Mouse (Mus musculus): ENCODE data around the gene Npm1. TPM values are rescaled to one million over a fixed set of nuclear protein-coding genes. Genes with fewer than 3 reads are reported as not detected.

Npm1 gene
- total RNA-seq, 1 experiment: 2,502 TPM

- no peaks in the 10 kb centered on the region for H3K9me3 ChIP-seq (ENCODE audit: control insufficient read depth, insufficient read depth, low read depth, low read length)
- no peak for DNase-seq (ENCODE audit: low read depth, low spot score)
- H3K9ac ChIP-seq (ENCODE audit: insufficient read depth, low read depth, low read length, poor library complexity, severe bottlenecking): no peak overlapping the region
- no peaks in the 10 kb centered on the region for H3K36me3 ChIP-seq (ENCODE audit: control insufficient read depth, insufficient read depth, low read length, poor library complexity, severe bottlenecking)
- peaks cover 1 to 2% of the 10 kb centered on the region in 2 experiments; a peak in 2 of 4 replicates for H3K4me1 ChIP-seq (ENCODE audit: control insufficient read depth in 2 of 2, insufficient read depth in 2 of 2, low read length in 2 of 2, poor library complexity in 1 of 2)
- no peak overlapping the region for H3K27ac ChIP-seq (ENCODE audit: insufficient read depth, low read depth, low read length, poor library complexity, severe bottlenecking)
- in situ Hi-C loops (cut with MboI; ENCODE audit: low sequenced_read_pairs in 2 of 2, unreplicated experiment in 2 of 2): loop anchor here in 1 of 2 experiments (25.0 kb wide), 2 partner anchors 417 to 517 kb away; no protein-coding TSS in a partner anchor
- TF ChIP-seq HCFC1 (IDR thresholded peaks at IDR 0.05; ENCODE audit: borderline replicate concordance, insufficient read depth, low read length): no peak
- H3K4me3 ChIP-seq (ENCODE audit: insufficient read depth in 1 of 2, low read depth in 1 of 2, low read length in 2 of 2, poor library complexity in 1 of 2, severe bottlenecking in 1 of 2): no peak overlapping the region
Measured at GRCm38 (mm10) chr11:33195061-33195460, 32.1 kb upstream of the Npm1 start.

GRCm38 (mm10) chr11:33193695-33194094 is 30.7 kb upstream of the Npm1 start:
- no peak for DNase-seq (ENCODE audit: low read depth, low spot score)
- Histone ChIP-seq H3K9me3 (ENCODE audit: control insufficient read depth, insufficient read depth, low read depth, low read length) (no peaks in the 10 kb centered on the region), H3K9ac (ENCODE audit: insufficient read depth, low read depth, low read length, poor library complexity, severe bottlenecking) (no peak overlapping the region), H3K36me3 (ENCODE audit: control insufficient read depth, insufficient read depth, low read length, poor library complexity, severe bottlenecking) (no peaks in the 10 kb centered on the region), H3K4me1 (ENCODE audit: control insufficient read depth in 2 of 2, insufficient read depth in 2 of 2, low read length in 2 of 2, poor library complexity in 1 of 2) (peaks cover 0 to 2% of the 10 kb centered on the region in 2 experiments; a peak in 1 of 4 replicates), H3K4me3 (ENCODE audit: insufficient read depth in 1 of 2, low read depth in 1 of 2, low read length in 2 of 2, poor library complexity in 1 of 2, severe bottlenecking in 1 of 2) (0 out of 4 replicates have a peak overlapping the region, but pooled peaks of 1 of the 2 experiments have one; percentile 14), H3K27ac (ENCODE audit: insufficient read depth, low read depth, low read length, poor library complexity, severe bottlenecking) (no peak overlapping the region)
- in situ Hi-C loops (cut with MboI; ENCODE audit: low sequenced_read_pairs in 2 of 2, unreplicated experiment in 2 of 2): loop anchor here in 1 of 2 experiments (25.0 kb wide), 2 partner anchors 419 to 519 kb away; no protein-coding TSS in a partner anchor
- TF ChIP-seq ZC3H11A (IDR thresholded peaks at IDR 0.05; ENCODE audit: borderline replicate concordance, low read depth, low read length) (no peak), HCFC1 (IDR thresholded peaks at IDR 0.05; ENCODE audit: borderline replicate concordance, insufficient read depth, low read length) (no peak), CHD2 (IDR thresholded peaks at IDR 0.05; ENCODE audit: low read depth, low read length) (no peak), ZNF384 (IDR thresholded peaks at IDR 0.05; ENCODE audit: low read depth, low read length) (no peak)

- Histone ChIP-seq H3K4me3 (ENCODE audit: insufficient read depth in 1 of 2, low read depth in 1 of 2, low read length in 2 of 2, poor library complexity in 1 of 2, severe bottlenecking in 1 of 2) (no peak overlapping the region), H3K9ac (ENCODE audit: insufficient read depth, low read depth, low read length, poor library complexity, severe bottlenecking) (no peak overlapping the region), H3K4me1 (ENCODE audit: control insufficient read depth in 2 of 2, insufficient read depth in 2 of 2, low read length in 2 of 2, poor library complexity in 1 of 2) (peaks cover 0 to 7% of the 10 kb centered on the region in 2 experiments; a peak in 1 of 4 replicates), H3K9me3 (ENCODE audit: control insufficient read depth, insufficient read depth, low read depth, low read length) (no peaks in the 10 kb centered on the region), H3K27ac (ENCODE audit: insufficient read depth, low read depth, low read length, poor library complexity, severe bottlenecking) (no peak overlapping the region), H3K36me3 (ENCODE audit: control insufficient read depth, insufficient read depth, low read length, poor library complexity, severe bottlenecking) (no peaks in the 10 kb centered on the region)
- DNase-seq (ENCODE audit: low read depth, low spot score): no peak
- in situ Hi-C loops (cut with MboI; ENCODE audit: low sequenced_read_pairs in 2 of 2, unreplicated experiment in 2 of 2): loop anchor here in 1 of 2 experiments (25.0 kb wide), 2 partner anchors 430 to 530 kb away; no protein-coding TSS in a partner anchor
- TF ChIP-seq CHD2 (IDR thresholded peaks at IDR 0.05; ENCODE audit: low read depth, low read length) (no peak), ZNF384 (IDR thresholded peaks at IDR 0.05; ENCODE audit: low read depth, low read length) (no peak), MAFK (IDR thresholded peaks at IDR 0.05; ENCODE audit: insufficient read depth, low read depth, low read length) (no peak), ZC3H11A (IDR thresholded peaks at IDR 0.05; ENCODE audit: borderline replicate concordance, low read depth, low read length) (no peak), HCFC1 (IDR thresholded peaks at IDR 0.05; ENCODE audit: borderline replicate concordance, insufficient read depth, low read length) (no peak)
Measured at GRCm38 (mm10) chr11:33181804-33182203, 18.8 kb upstream of the Npm1 start.

- Histone ChIP-seq H3K27ac (ENCODE audit: insufficient read depth, low read depth, low read length, poor library complexity, severe bottlenecking) (no peak overlapping the region), H3K4me3 (ENCODE audit: insufficient read depth in 1 of 2, low read depth in 1 of 2, low read length in 2 of 2, poor library complexity in 1 of 2, severe bottlenecking in 1 of 2) (peak overlapping the region; percentile 41 to 62), H3K36me3 (ENCODE audit: control insufficient read depth, insufficient read depth, low read length, poor library complexity, severe bottlenecking) (no peaks in the 10 kb centered on the region), H3K9me3 (ENCODE audit: control insufficient read depth, insufficient read depth, low read depth, low read length) (no peaks in the 10 kb centered on the region), H3K9ac (ENCODE audit: insufficient read depth, low read depth, low read length, poor library complexity, severe bottlenecking) (peak overlapping the region; percentile 54), H3K4me1 (ENCODE audit: control insufficient read depth in 2 of 2, insufficient read depth in 2 of 2, low read length in 2 of 2, poor library complexity in 1 of 2) (peaks cover 0 to 7% of the 10 kb centered on the region in 2 experiments; a peak in 1 of 4 replicates)
- DNase-seq (ENCODE audit: low read depth, low spot score): no peak
- TF ChIP-seq ZNF384 (IDR thresholded peaks at IDR 0.05; ENCODE audit: low read depth, low read length) (no peak), MAFK (IDR thresholded peaks at IDR 0.05; ENCODE audit: insufficient read depth, low read depth, low read length) (no peak), HCFC1 (IDR thresholded peaks at IDR 0.05; ENCODE audit: borderline replicate concordance, insufficient read depth, low read length) (no peak), ZC3H11A (IDR thresholded peaks at IDR 0.05; ENCODE audit: borderline replicate concordance, low read depth, low read length) (no peak), CHD2 (IDR thresholded peaks at IDR 0.05; ENCODE audit: low read depth, low read length) (no peak)
- in situ Hi-C loops (cut with MboI; ENCODE audit: low sequenced_read_pairs in 2 of 2, unreplicated experiment in 2 of 2): loop anchor here in 1 of 2 experiments (25.0 kb wide), 2 partner anchors 432 to 532 kb away; no protein-coding TSS in a partner anchor
Measured at GRCm38 (mm10) chr11:33180701-33181116, 17.7 kb upstream of the Npm1 start.

Measured in ES-E14 (cell line).